Mouse (Mus musculus): Measurements from ENCODE around the gene Calr.

The Calr gene

GRCm38 (mm10) chr8:84846722-84847572 lies at the start of gene Calr:
Gene Calr, minus strand, starts transcription at chr8:84846934.
- peak; percentile 100 for DNase-seq (ENCODE audit: low read depth, low spot score)

GRCm38 (mm10) chr8:84895963-84896362 lies 49.2 kb upstream of the Calr start:
- no peak for DNase-seq (ENCODE audit: low read depth, low spot score)

- peak; percentile 100 for DNase-seq (ENCODE audit: low read depth, low spot score)
Measured at GRCm38 (mm10) chr8:84893709-84894134, 47.0 kb upstream of the Calr start, which contains the start of gene Gcdh. Gene Gcdh, minus strand, starts transcription at chr8:84893921.

GRCm38 (mm10) chr8:84892993-84893708 lies 46.4 kb upstream of the Calr start:
- peak; percentile 15 for DNase-seq (ENCODE audit: low read depth, low spot score)

GRCm38 (mm10) chr8:84889141-84889540 lies 42.4 kb upstream of the Calr start:
- no peak for DNase-seq (ENCODE audit: low read depth, low spot score)

GRCm38 (mm10) chr8:84888280-84888679 lies 41.5 kb upstream of the Calr start:
- DNase-seq (ENCODE audit: low read depth, low spot score) = no peak

GRCm38 (mm10) chr8:84884728-84885127 lies 38.0 kb upstream of the Calr start:
- DNase-seq (ENCODE audit: low read depth, low spot score) = no peak

- no peak for DNase-seq (ENCODE audit: low read depth, low spot score)
Measured at GRCm38 (mm10) chr8:84878915-84879314, 32.2 kb upstream of the Calr start.

GRCm38 (mm10) chr8:84877297-84878035 lies 30.7 kb upstream of the Calr start:
- no peak for DNase-seq (ENCODE audit: low read depth, low spot score)

GRCm38 (mm10) chr8:84874339-84874738 lies 27.6 kb upstream of the Calr start:
- no peak for DNase-seq (ENCODE audit: low read depth, low spot score)

- DNase-seq (ENCODE audit: low read depth, low spot score) = no peak
Measured at GRCm38 (mm10) chr8:84873016-84873415, 26.3 kb upstream of the Calr start.

- no peak for DNase-seq (ENCODE audit: low read depth, low spot score)
Measured at GRCm38 (mm10) chr8:84872309-84872965, 25.7 kb upstream of the Calr start.

GRCm38 (mm10) chr8:84871376-84872308 lies 24.9 kb upstream of the Calr start, which contains the start of gene Syce2:
Gene Syce2, plus strand, starts transcription at chr8:84872111.
- peak; percentile 64 for DNase-seq (ENCODE audit: low read depth, low spot score)

GRCm38 (mm10) chr8:84856864-84857441 lies 10.2 kb upstream of the Calr start, which contains the start of gene Farsa:
Gene Farsa, plus strand, starts transcription at chr8:84856989.
- DNase-seq (ENCODE audit: low read depth, low spot score) = peak; percentile 98

GRCm38 (mm10) chr8:84856434-84856833 lies 9.7 kb upstream of the Calr start:
- no peak for DNase-seq (ENCODE audit: low read depth, low spot score)

GRCm38 (mm10) chr8:84847684-84848435 lies 1.1 kb upstream of the Calr start:
- peak; percentile 42 for DNase-seq (ENCODE audit: low read depth, low spot score)

GRCm38 (mm10) chr8:84846094-84846721 lies 526 bp downstream of the Calr start:
- DNase-seq (ENCODE audit: low read depth, low spot score) = peak; percentile 51

- peak; percentile 73 for DNase-seq (ENCODE audit: low read depth, low spot score)
Measured at GRCm38 (mm10) chr8:84845355-84846093, 1.2 kb downstream of the Calr start.
